Mouse (Mus musculus) neural tube, embryonic 11.5 days (tissue): ENCODE results near the gene Pgm2. TPM values are rescaled to one million over a fixed set of nuclear protein-coding genes. Genes with fewer than 3 reads are reported as not detected.

Source experiments
- ATAC-seq: fragments of 200-750 bp; cut with Nextera tagmentation; 2 replicates; pipeline ENCODE4 v1.8.0; 2017; ENCODE audit warnings: moderate number of reproducible peaks, mild to moderate bottlenecking, moderate TSS enrichment, moderate library complexity; ENCODE audit not compliant: insufficient read depth, low FRiP score, low TSS enrichment
- DNase-seq: peaks from one replicate; pipeline ENCODE4 v3.0.0-alpha.2; 2015; ENCODE audit warnings: low spot score
- H3K27ac ChIP-seq: fragments of 300-500 bp; sonication (generic); 2 replicates; pipeline ENCODE4 v1.5.1; 2014; ENCODE audit warnings: low read depth, mild to moderate bottlenecking, low read length
- H3K27me3 ChIP-seq: fragments of 300-500 bp; sonication (generic); 2 replicates; pipeline ENCODE4 v1.6.1; 2014; ENCODE audit warnings: mild to moderate bottlenecking, low read length, mixed read lengths; ENCODE audit not compliant: control insufficient read depth, insufficient read depth
- H3K36me3 ChIP-seq: fragments of 300-500 bp; sonication (generic); 2 replicates; pipeline ENCODE4 v1.6.1; 2014; ENCODE audit warnings: mild to moderate bottlenecking, low read length, moderate library complexity, mixed read lengths; ENCODE audit not compliant: control insufficient read depth, insufficient read depth
- H3K4me1 ChIP-seq: fragments of 300-500 bp; sonication (generic); 2 replicates; pipeline ENCODE4 v1.6.1; 2014; ENCODE audit warnings: low read length, mixed read lengths; ENCODE audit not compliant: control insufficient read depth, insufficient read depth
- H3K4me2 ChIP-seq: fragments of 300-500 bp; sonication (generic); 2 replicates; pipeline ENCODE4 v1.6.1; 2014; ENCODE audit warnings: low read depth, mild to moderate bottlenecking, moderate library complexity
- H3K4me3 ChIP-seq: fragments of 300-500 bp; sonication (generic); 2 replicates; pipeline ENCODE4 v1.5.1; 2014; ENCODE audit warnings: low read depth, low read length
- H3K9ac ChIP-seq: fragments of 300-500 bp; sonication (generic); 2 replicates; pipeline ENCODE4 v1.6.1; 2014; ENCODE audit warnings: mild to moderate bottlenecking, low read length
- H3K9me3 ChIP-seq: fragments of 300-500 bp; sonication (generic); 2 replicates; pipeline ENCODE4 v1.6.1; 2016; ENCODE audit warnings: low read length; ENCODE audit not compliant: control insufficient read depth
- WGBS: fragments of 180-500 bp; shearing (Covaris S2); extraction: QIAGEN DNeasy Blood & Tissue Kit; methylation state at CpG from one replicate; pipeline ENCODE4 v1.1.7; 2014; 5-methylcytosine and 5-hydroxymethylcytosine counted together
- polyA plus RNA-seq: library from polyadenylated mRNA; unstranded; fragments of >200 nt; fragmentation: Nextera tagmentation; extraction: Ambion mirVana; gene quantifications from 2 replicates; pipeline ENCODE4 v1.2.1, GENCODE M21; 2014

Pgm2 gene
- polyA plus RNA-seq, 1 experiment from 2014 or later, result 30.9 TPM

DNA sequence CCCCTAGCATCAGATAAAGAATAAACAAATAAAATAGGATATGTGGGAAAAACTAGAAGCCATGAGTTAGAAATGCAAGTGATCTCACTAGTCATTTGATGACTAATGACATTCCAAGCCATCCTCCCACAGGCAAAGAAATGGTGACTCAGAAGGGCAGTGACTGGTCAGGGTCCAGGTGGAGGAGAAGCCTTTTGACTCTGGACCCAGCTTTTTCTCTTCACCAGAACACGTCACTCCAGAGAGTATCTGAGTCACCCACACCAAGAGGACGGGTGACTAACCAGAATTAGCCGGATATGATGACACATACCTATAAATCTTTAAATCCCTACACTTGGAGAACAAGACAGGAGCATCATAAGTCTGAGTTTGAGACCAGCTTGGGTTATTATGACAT is 19.6 kb downstream of the Pgm2 start:
- Histone ChIP-seq H3K4me3 (no peak overlapping the region), H3K27ac (no peak overlapping the region), H3K4me1 (no peaks in the 10 kb centered on the region), H3K4me2 (no peak overlapping the region), H3K9me3 (no peaks in the 10 kb centered on the region), H3K36me3 (peaks cover 10% of the 10 kb centered on the region), H3K27me3 (no peaks in the 10 kb centered on the region), H3K9ac (no peak overlapping the region)
- DNase-seq (no peak), ATAC-seq (no peak)
- 92% methylated on average over 3 of the region's 3 CpGs for WGBS

DNA sequence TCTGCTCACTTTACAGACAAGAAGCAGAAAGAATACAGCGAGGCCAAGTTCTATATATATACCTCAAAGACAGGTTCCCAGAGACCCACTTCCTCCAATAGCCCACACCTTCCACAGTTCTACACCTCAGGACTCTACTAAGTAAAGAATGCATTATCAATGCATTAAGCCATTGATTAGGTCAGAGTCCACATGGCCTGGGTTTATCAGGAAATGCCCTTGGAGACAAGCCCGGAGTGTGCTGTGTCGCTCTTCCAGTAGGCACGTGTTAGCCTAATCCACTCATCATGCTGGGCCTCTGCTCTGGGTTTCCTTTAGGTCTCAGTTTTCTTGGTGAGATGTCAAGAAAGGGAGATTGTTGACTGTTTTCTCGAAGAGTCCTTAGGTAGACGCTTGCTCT is 21.5 kb downstream of the Pgm2 start:
- Histone ChIP-seq H3K27ac (no peak overlapping the region), H3K36me3 (peaks cover 8% of the 10 kb centered on the region), H3K9ac (no peak overlapping the region), H3K4me3 (no peak overlapping the region), H3K9me3 (no peaks in the 10 kb centered on the region), H3K4me2 (no peak overlapping the region), H3K27me3 (no peaks in the 10 kb centered on the region), H3K4me1 (no peaks in the 10 kb centered on the region)
- ATAC-seq, result no peak
- DNase-seq, result no peak
- WGBS, result 93% methylated on average over 6 of the region's 6 CpGs

DNA sequence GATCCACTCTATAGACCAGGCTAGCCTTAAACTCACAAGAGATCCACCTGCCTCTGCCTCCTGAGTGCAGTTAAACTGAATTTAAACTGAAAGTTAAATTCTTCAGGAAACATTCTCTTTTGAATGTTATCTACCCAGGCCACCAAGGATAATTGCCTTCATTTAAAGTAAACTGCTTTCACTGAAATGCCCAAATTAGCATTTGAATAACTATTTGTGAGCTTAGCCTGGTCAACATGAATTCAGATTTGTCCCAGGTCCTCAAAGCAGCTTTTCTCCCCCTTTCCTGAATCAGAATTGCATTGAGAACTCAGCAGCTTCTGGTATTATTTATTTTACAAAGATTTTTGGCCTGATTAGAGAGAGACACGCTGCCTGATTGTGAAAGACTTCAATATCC is 24.4 kb downstream of the Pgm2 start:
- Histone ChIP-seq H3K27ac (no peak overlapping the region), H3K4me2 (no peak overlapping the region), H3K4me1 (no peaks in the 10 kb centered on the region), H3K9ac (no peak overlapping the region), H3K27me3 (no peaks in the 10 kb centered on the region), H3K9me3 (no peaks in the 10 kb centered on the region), H3K36me3 (peaks cover 6% of the 10 kb centered on the region), H3K4me3 (no peak overlapping the region)
- no peak for ATAC-seq
- DNase-seq, result no peak
- WGBS, result 67% methylated on average over 1 of the region's 1 CpGs

DNA sequence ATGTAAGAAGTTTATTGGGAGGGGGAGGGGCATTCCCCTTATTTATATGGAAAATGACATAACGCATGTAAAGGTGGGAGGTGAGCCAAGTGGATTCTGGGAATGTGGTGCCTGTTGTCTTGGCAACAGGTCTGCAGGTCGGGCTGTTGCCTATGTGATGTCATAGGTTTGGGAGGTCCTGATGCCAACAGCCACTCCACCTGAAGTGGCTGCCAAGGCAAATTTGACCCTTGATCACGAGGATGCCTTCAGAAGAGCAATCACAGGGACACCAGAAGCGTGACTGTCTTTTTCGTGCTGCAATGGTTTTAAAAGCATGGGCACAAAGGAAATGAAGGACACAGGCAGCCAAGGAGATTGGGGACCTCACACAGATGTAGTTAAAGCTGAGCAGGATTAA is 33.0 kb downstream of the Pgm2 start:
- Histone ChIP-seq H3K9me3 (no peaks in the 10 kb centered on the region), H3K4me1 (no peaks in the 10 kb centered on the region), H3K4me3 (no peak overlapping the region), H3K9ac (no peak overlapping the region), H3K4me2 (no peak overlapping the region), H3K27me3 (no peaks in the 10 kb centered on the region), H3K36me3 (no peaks in the 10 kb centered on the region), H3K27ac (no peak overlapping the region)
- DNase-seq (no peak), ATAC-seq (no peak)
- 79% methylated on average over 5 of the region's 5 CpGs for WGBS

DNA sequence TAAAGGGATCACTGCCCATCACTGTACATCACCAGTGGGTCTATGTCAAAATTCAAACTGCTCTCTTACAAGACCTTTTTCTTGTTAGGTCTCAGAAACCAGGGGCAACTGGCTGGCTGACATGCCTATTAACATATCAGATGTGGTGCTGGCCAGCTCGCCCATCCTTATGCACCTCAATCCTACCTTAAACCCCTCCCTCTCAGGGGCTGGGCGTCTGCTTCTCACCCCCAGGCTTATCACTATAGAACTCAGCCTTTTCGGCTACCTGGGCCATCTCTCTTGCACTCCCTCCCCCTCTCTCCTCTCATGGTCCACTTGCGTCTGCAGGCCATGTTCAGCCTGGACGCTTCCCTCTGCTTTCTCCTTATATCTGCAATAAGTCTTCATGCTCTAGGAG is 38.8 kb downstream of the Pgm2 start:
- H3K36me3 ChIP-seq, result no peaks in the 10 kb centered on the region
- no peak overlapping the region for H3K9ac ChIP-seq
- 66% methylated on average over 5 of the region's 5 CpGs for WGBS
- no peak overlapping the region for H3K27ac ChIP-seq
- no peaks in the 10 kb centered on the region for H3K9me3 ChIP-seq
- ATAC-seq (no peak), DNase-seq (no peak)
- H3K27me3 ChIP-seq, result no peaks in the 10 kb centered on the region
- no peaks in the 10 kb centered on the region for H3K4me1 ChIP-seq
- no peak overlapping the region for H3K4me3 ChIP-seq
- H3K4me2 ChIP-seq, result no peak overlapping the region

DNA sequence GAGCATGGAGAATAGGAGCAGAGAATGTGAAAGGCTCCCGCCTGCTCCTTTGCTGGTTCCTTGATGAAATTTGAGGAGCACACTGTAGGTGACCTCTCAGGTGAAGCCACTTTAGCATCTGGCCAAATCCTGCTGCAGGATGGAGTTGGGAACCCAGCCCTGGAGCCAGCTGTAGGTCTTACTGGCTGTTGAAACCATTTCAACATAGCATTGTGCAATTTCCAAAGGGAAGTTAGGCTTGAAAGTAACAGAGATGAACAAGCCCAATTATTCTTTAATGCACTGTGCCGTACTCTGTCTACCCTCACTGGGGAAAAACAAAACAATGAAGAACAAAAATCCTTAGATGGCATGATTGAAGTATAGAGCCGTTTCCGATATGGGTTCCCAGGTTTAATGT is 41.2 kb downstream of the Pgm2 start:
- DNase-seq, result no peak
- no peaks in the 10 kb centered on the region for H3K9me3 ChIP-seq
- no peak overlapping the region for H3K27ac ChIP-seq
- no peaks in the 10 kb centered on the region for H3K4me1 ChIP-seq
- no peak for ATAC-seq
- no peak overlapping the region for H3K4me2 ChIP-seq
- no peaks in the 10 kb centered on the region for H3K27me3 ChIP-seq
- no peak overlapping the region for H3K9ac ChIP-seq
- H3K4me3 ChIP-seq, result no peak overlapping the region
- H3K36me3 ChIP-seq, result no peaks in the 10 kb centered on the region
- 90% methylated on average over 4 of the region's 4 CpGs for WGBS

DNA sequence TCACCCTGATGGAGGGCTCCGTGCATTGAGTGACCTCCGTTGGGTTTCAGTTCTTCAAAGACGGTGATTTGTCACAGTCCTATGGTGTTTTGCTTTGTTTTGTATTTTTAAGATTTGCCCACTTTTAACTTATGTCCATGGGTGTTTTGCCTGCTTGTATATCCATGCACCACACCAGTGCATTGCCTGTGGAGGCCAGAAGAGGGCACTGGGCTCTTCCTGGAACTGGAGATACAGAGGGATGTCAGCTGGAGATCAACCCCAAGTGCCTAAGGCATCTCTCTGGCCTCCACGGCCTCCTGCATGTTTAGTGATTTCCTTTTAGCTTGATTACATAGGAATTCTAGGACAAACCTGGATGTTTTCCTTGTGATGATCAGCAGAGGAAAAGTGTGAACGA is 43.6 kb downstream of the Pgm2 start:
- no peak for ATAC-seq
- Histone ChIP-seq H3K9me3 (no peaks in the 10 kb centered on the region), H3K4me3 (no peak overlapping the region), H3K4me1 (no peaks in the 10 kb centered on the region), H3K36me3 (no peaks in the 10 kb centered on the region), H3K9ac (no peak overlapping the region), H3K27ac (no peak overlapping the region), H3K27me3 (no peaks in the 10 kb centered on the region), H3K4me2 (no peak overlapping the region)
- 72% methylated on average over 5 of the region's 5 CpGs for WGBS
- no peak for DNase-seq

DNA sequence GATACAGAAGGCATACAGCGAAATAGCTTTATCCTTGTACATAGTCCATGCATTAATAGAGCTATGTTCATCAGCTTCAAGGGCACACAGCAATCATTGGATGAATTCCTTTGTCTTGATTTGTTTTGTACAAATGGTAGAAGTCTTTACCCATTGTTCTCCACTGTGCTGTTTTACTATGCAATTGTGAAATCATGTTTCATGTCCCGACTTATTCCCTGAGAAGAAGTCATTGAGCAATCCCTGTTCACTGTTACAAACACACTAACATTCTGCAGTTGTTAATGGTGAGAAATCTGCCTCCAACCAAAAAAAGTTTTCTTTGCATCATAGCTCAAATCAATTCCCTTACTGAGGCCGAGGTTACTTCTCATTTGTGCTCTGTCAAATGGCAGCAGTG is 47.5 kb downstream of the Pgm2 start:
- 86% methylated on average over 3 of the region's 3 CpGs for WGBS
- no peak overlapping the region for H3K27ac ChIP-seq

DNA sequence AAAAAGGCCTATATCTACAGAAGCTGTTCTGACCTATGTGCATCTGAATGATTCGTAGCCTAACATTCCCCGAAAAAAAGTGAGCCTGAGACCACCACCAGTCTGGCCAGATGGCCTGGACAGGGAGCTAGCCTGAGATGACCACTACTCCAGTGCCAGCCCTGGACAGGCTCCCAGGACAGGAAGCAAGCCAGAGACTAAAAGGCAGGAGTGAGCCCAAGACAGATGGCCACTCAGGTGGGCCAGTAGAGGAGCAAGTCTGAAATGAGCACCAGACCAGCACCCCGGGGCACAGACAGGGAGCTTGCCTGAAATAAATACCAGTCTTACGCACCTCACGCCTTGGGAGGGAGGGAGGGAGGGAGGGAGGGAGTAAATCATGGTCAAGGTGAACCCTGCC is 51.6 kb downstream of the Pgm2 start:
- no peak for DNase-seq
- H3K27ac ChIP-seq, result no peak overlapping the region
- 80% methylated on average over 5 of the region's 5 CpGs for WGBS
- H3K4me2 ChIP-seq, result no peak overlapping the region
- no peaks in the 10 kb centered on the region for H3K27me3 ChIP-seq
- no peaks in the 10 kb centered on the region for H3K36me3 ChIP-seq
- H3K4me1 ChIP-seq, result no peaks in the 10 kb centered on the region
- ATAC-seq, result no peak
- H3K9me3 ChIP-seq, result no peaks in the 10 kb centered on the region
- no peak overlapping the region for H3K4me3 ChIP-seq
- no peak overlapping the region for H3K9ac ChIP-seq

More for the DNA sequence above, 47.5 kb downstream of the Pgm2 start:
- no peak overlapping the region for H3K4me2 ChIP-seq
- DNase-seq (no peak), ATAC-seq (no peak)
- H3K4me1 ChIP-seq, result no peaks in the 10 kb centered on the region
- H3K9ac ChIP-seq, result no peak overlapping the region
- H3K27me3 ChIP-seq, result no peaks in the 10 kb centered on the region
- H3K36me3 ChIP-seq, result no peaks in the 10 kb centered on the region
- no peaks in the 10 kb centered on the region for H3K9me3 ChIP-seq
- no peak overlapping the region for H3K4me3 ChIP-seq
